Mouse (Mus musculus): ENCODE measurements around the gene Grik4.

- TF ChIP-seq POLR2A (IDR thresholded peaks at IDR 0.05; ENCODE audit: extremely low read depth, insufficient read depth, low read length) (no peak), CTCF (IDR thresholded peaks at IDR 0.05; ENCODE audit: low read depth, low read length) (no peak)
Measured at GRCm38 (mm10) chr9:42882313-42882712, 62.0 kb downstream of the Grik4 start.

Data from liver, adult 2 months (tissue).